Mouse (Mus musculus) central nervous system, embryonic 11.5 days (tissue): Measurements from ENCODE around the gene Sds. TPM values are rescaled to one million over a fixed set of nuclear protein-coding genes. Genes with fewer than 3 reads are reported as not detected.

Source experiments
- polyA plus RNA-seq: library from polyadenylated mRNA; depleted of rRNA; stranded (reverse); fragments of >200 nt; gene quantifications from 2 replicates; pipeline ENCODE4 v1.2.3, GENCODE M21; 2012; rRNA removed

The Sds gene
- polyA plus RNA-seq = 0.06 TPM in 2 replicates

GRCm38 (mm10) chr5:120476296-120476695 is at the start of gene Sds:
Gene Sds (plus strand): TSS chr5:120476526.

DNA sequence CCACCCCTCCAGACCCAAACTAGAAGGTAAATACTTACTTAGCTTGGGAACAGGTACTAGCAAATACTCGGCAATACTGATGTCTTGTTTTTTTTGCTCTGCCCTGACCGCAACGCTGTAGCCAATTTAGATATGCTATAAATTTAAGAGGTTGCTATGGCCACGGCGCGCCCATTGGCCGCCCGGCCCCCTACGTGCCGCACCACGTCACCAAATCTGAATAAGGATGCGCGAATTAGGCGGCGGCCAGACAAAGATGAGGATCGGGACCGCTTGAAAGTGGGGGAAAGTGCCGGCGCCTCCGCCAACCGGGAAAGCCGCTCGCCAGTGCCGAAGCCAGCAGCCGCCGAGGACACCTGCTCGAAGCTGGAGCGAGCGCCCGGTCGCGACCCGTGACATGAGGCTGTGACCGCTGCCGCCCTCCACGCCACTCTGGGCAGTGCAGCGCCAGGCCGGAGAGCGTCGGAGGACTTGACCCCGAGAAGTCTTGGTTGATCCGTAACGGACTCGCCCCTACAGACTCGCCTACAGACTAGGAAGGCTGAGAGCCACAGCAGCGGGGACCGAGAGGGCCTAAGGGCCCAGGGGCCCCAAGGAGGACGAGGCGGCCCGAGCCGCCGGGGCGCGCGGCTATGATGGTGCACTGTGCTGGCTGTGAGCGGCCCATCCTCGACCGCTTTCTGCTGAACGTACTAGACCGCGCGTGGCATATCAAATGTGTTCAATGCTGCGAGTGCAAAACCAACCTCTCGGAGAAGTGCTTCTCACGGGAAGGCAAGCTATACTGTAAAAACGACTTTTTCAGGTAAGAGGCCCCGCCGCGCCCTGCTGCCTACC is 44.5 kb upstream of the Sds start, which contains the start of gene Lhx5:
Gene Lhx5, plus strand, starts transcription at position 51 of the 837 bp plus-strand sequence.

DNA sequence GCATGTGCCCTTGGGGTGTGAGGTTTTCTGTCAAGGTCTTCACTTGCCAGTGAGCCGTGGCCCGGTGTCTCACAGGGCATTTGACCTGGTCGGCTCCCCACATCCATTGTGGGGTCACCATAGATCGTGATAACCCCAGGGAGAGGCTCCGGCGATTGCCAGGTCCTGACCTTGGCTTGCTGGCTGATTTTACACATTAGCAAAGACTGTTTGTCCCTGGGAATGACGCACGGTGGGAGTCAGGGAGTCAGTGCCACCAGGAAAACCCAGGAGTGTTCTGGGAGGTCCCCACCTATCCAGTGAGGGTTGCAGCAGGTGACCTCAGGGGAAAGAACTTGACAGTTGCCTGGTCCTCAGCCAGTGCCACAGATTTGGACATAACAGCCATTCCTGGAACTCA is 3.6 kb upstream of the Sds start, which contains the start of gene Sdsl:
Gene Sdsl, minus strand, starts transcription at position 41 of the 400 bp plus-strand sequence.

GRCm38 (mm10) chr5:120503144-120503795 is 26.9 kb downstream of the Sds start, which contains the start of gene Plbd2:
Gene Plbd2 (minus strand): TSS chr5:120503625.

DNA sequence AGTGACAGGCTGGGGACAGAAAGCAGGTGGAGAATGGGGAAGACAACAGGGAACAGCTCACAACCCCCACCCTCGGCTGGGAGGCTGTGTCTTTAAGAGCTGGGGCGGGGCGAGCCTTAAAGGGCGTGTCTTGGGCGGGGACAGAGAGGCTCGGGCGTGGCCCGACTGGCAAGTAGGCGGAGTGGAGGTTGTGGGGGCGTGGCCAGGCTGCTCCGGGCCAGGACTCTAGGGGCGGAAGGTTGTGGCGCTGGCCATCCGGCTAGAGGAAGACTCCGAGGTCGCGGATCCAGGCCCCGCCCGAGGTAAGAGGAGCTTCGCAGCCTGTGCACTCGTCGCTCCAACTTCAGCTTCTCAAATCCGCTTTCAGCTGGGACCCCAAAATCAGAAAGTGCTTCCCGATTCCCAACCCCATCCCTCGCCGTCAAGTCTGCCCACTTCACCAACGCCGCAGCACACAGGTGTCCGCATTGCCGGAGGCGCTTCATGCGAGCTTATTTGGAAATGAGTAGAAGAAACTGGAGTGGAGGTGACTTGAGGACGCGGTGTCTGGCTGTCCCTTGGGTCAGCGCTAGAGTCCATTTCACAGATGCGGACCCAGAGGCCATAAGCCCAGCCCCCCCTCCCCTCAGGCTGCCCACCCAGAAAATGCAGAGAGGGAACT is 34.8 kb downstream of the Sds start, which contains the start of gene Slc8b1:
Gene Slc8b1, plus strand, starts transcription at position 187 of the 661 bp plus-strand sequence.

Other genes starting within 250 kb of the Sds start
- gene Lhx5, start 44.8 kb upstream of the Sds start, polyA plus RNA-seq = 13.6 and 21.9 TPM in 2 replicates
- 5.2 and 5.9 TPM in 2 replicates for gene Sdsl, start 3.7 kb upstream of the Sds start, polyA plus RNA-seq
- gene Plbd2, start 27.1 kb downstream of the Sds start, polyA plus RNA-seq = 10.0 and 17.9 TPM in 2 replicates
- gene Slc8b1, start 34.6 kb downstream of the Sds start, polyA plus RNA-seq = 4.4 and 5.1 TPM in 2 replicates
- gene Tpcn1, start 112.1 kb downstream of the Sds start, polyA plus RNA-seq = 14.3 and 26.2 TPM in 2 replicates
- gene Iqcd, start 112.5 kb downstream of the Sds start, polyA plus RNA-seq = 1.7 and 3.7 TPM in 2 replicates
- gene Rita1, start 136.1 kb downstream of the Sds start, polyA plus RNA-seq = 22.7 and 23.9 TPM in 2 replicates
- 38.4 and 40.1 TPM in 2 replicates for gene Ddx54, start 136.2 kb downstream of the Sds start, polyA plus RNA-seq
- gene Cfap73, start 157.7 kb downstream of the Sds start, polyA plus RNA-seq = 0.09 and 0.11 TPM in 2 replicates
- gene Rasal1, start 172.3 kb downstream of the Sds start, polyA plus RNA-seq = 0.14 and 0.24 TPM in 2 replicates
- gene Dtx1, start 235.4 kb downstream of the Sds start, polyA plus RNA-seq = 9.1 and 13.1 TPM in 2 replicates